Mouse (Mus musculus) myocyte (in vitro differentiated cells): ENCODE data around the gene Neu1.

Source experiments
- E2F4 ChIP-seq: IDR thresholded peaks from one replicate; pipeline ENCODE4 v1.6.1; 2011; ENCODE audit warnings: mild to moderate bottlenecking, control low read depth, moderate library complexity; ENCODE audit not compliant: insufficient read depth
- POLR2A ChIP-seq: IDR thresholded peaks from one replicate; pipeline ENCODE4 v1.6.1; 2011; ENCODE audit warnings: low read depth, mild to moderate bottlenecking, control low read depth, moderate library complexity; ENCODE audit not compliant: insufficient read length
- TCF12 ChIP-seq: IDR thresholded peaks from one replicate; pipeline ENCODE4 v1.6.1; 2011; ENCODE audit warnings: mild to moderate bottlenecking, control low read depth; ENCODE audit not compliant: poor library complexity, insufficient read depth, severe bottlenecking
- USF1 ChIP-seq: IDR thresholded peaks from one replicate; pipeline ENCODE4 v1.6.1; 2011; ENCODE audit warnings: low read depth, mild to moderate bottlenecking, control low read depth, moderate library complexity

DNA sequence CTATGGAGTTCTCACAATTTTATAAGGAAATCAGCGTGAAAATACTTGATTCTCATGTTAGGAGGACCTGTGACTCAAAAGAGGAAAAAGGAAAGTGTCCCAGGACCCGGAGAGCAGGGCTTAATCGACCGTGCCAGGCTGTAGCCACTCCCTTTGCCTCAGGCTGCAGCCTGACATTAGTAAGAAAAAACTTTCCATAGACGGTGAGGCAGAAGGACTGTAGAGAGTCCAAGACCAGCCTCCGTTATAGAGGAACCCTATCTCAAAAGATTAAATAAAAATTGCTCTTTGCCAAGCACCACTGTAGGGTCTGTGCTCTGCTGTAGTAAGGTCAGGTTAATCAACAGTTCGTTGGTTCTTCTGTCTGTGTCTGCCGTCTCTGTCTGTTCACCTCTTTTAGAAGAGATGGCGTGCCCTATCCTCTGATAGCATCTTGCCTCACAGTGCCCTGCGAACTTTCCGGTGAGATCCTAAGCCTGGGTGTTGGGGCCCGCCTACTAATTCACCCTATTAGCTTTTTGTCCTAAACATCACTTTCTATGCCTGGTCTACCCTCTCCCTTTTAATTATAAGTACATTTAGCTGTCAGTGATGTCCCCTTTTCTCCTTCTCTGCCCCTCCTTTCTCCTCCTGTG is 28.9 kb downstream of the Neu1 start:
- TF ChIP-seq E2F4, result no peak
- TF ChIP-seq TCF12, result no peak
- peak; percentile 7 for TF ChIP-seq POLR2A
- no peak for TF ChIP-seq USF1
